Mouse (Mus musculus) gastrocnemius, postnatal 4 days (tissue): ENCODE results near the gene Ddx21. TPM values are rescaled to one million over a fixed set of nuclear protein-coding genes. Genes with fewer than 3 reads are reported as not detected.

Source experiments
- DNase-seq, 2 experiments: peaks; one replicate each; pipeline ENCODE4 v3.0.0; 2021 to 2022; ENCODE audit warnings: low spot score in 2 of 2, mixed read lengths in 2 of 2
- total RNA-seq, 2 experiments: library from RNA; stranded (reverse); gene quantifications; 2 replicates each; pipeline ENCODE4 v1.2.3; 2021

The Ddx21 gene
- total RNA-seq, 2 experiments from 2014 or later: 34.9 to 41.2 TPM

- no peak for DNase-seq
These were observed 27.1 kb downstream of the Ddx21 start for GRCm38 (mm10) chr10:62575001-62575400.

- DNase-seq: no peak
These were observed 31.8 kb downstream of the Ddx21 start for GRCm38 (mm10) chr10:62570126-62570871.

- DNase-seq: no peak
These were observed 33.2 kb downstream of the Ddx21 start for GRCm38 (mm10) chr10:62568861-62569260.

- no peak for DNase-seq
These were observed 44.3 kb downstream of the Ddx21 start for GRCm38 (mm10) chr10:62557736-62558135.

- no peak for DNase-seq
These were observed 45.6 kb downstream of the Ddx21 start for GRCm38 (mm10) chr10:62556558-62556901.

GRCm38 (mm10) chr10:62555705-62556557 lies 46.1 kb downstream of the Ddx21 start:
- DNase-seq: no peak

- no peak for DNase-seq
These were observed 48.4 kb downstream of the Ddx21 start for GRCm38 (mm10) chr10:62553611-62554091.

GRCm38 (mm10) chr10:62550787-62551300 lies 51.2 kb downstream of the Ddx21 start:
- no peak for DNase-seq

GRCm38 (mm10) chr10:62549523-62550166 lies 52.4 kb downstream of the Ddx21 start:
- peak in 1 of 2 experiments; percentile 59 for DNase-seq

GRCm38 (mm10) chr10:62546441-62546840 lies 55.6 kb downstream of the Ddx21 start:
- DNase-seq: no peak

GRCm38 (mm10) chr10:62545759-62546158 lies 56.3 kb downstream of the Ddx21 start:
- no peak for DNase-seq

- no peak for DNase-seq
These were observed 57.8 kb downstream of the Ddx21 start for GRCm38 (mm10) chr10:62544316-62544715.

- DNase-seq: no peak
These were observed 58.7 kb downstream of the Ddx21 start for GRCm38 (mm10) chr10:62543399-62543808.

GRCm38 (mm10) chr10:62542928-62543327 lies 59.2 kb downstream of the Ddx21 start:
- DNase-seq: no peak

GRCm38 (mm10) chr10:62542507-62542906 lies 59.6 kb downstream of the Ddx21 start:
- no peak for DNase-seq

GRCm38 (mm10) chr10:62541499-62541898 lies 60.6 kb downstream of the Ddx21 start:
- DNase-seq: no peak

GRCm38 (mm10) chr10:62540800-62541199 lies 61.3 kb downstream of the Ddx21 start:
- no peak for DNase-seq

- no peak for DNase-seq
These were observed 67.6 kb downstream of the Ddx21 start for GRCm38 (mm10) chr10:62534509-62534908.

GRCm38 (mm10) chr10:62532832-62533231 lies 69.2 kb downstream of the Ddx21 start:
- no peak for DNase-seq
